Mouse (Mus musculus): ENCODE results near the gene Shld1.

- TF ChIP-seq CTCF (IDR thresholded peaks at IDR 0.05; ENCODE audit: low read depth, low read length) (no peak), POLR2A (IDR thresholded peaks at IDR 0.05; ENCODE audit: insufficient read depth, low read length) (no peak), EP300 (IDR thresholded peaks at IDR 0.05; ENCODE audit: insufficient read depth, low read depth, low read length) (no peak)
These were observed 2.4 kb downstream of the Shld1 start for GRCm38 (mm10) chr2:132689188-132689568.

Measured in ES-Bruce4 (cell line).